Mouse (Mus musculus): ENCODE results near the gene Pnma1.

The Pnma1 gene

DNA sequence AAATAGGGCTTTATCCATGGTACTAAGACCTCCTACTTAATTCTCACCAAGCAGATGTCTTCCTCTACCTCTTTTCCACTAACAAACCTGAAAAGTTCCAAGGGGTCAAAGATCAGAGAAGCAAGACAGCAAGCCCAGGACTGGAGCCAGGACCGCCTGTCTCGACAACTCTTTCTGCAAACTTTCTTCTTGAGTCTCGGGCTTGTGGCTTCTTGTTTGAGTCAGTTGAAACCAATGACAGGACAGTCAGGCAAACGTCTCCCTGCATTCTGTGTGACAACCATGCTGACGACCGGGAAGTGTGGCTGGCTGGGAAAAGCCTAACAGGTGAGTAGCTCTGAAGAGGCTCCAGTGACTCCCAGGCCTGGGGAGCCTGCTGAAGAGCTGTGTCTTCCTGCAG is 37.3 kb upstream of the Pnma1 start:
- TF ChIP-seq GATA4 (IDR thresholded peaks at IDR 0.05; ENCODE audit: insufficient replicate concordance, low read length): no peak

DNA sequence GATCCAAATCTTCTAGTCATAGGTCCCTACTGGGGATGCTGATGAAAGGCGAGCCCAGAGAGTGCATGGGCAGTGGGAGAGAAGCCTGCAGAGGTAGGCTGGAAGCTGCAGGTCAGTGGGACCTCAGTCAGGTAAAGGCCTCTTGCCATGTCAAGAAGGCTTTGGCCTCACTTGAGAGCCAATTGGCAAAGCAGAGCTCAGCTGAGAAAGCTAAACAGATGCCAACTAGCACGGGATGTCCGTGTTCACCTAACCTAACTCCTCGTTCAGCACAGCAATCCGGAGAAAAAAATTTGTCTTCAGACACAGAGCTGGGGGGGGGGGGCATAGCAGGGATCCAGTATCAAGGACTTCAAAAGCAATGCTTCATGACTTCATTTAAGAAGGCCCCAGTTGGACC is 36.7 kb upstream of the Pnma1 start:
- TF ChIP-seq GATA4 (IDR thresholded peaks at IDR 0.05; ENCODE audit: insufficient replicate concordance, low read length): no peak

DNA sequence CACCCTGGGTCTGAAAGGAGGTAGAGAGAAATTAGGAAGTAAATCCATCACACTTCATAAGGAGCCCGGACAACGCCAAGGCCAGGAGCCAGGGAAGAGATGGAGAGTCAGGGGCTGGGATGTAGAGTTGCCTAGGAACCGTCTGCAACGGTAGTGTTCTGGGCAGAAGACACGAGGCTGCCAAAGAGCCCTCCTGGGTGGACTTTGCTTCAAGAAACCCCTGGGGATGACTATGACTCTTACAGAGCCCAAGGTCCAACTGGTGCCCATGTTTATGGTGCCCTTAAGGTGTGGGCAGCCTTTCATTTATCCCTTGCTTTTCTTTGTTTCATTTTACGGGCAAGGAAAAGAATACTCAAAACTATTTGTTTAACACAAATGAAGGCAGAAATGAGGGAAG is 33.7 kb upstream of the Pnma1 start:
- TF ChIP-seq GATA4 (IDR thresholded peaks at IDR 0.05; ENCODE audit: insufficient replicate concordance, low read length): no peak

DNA sequence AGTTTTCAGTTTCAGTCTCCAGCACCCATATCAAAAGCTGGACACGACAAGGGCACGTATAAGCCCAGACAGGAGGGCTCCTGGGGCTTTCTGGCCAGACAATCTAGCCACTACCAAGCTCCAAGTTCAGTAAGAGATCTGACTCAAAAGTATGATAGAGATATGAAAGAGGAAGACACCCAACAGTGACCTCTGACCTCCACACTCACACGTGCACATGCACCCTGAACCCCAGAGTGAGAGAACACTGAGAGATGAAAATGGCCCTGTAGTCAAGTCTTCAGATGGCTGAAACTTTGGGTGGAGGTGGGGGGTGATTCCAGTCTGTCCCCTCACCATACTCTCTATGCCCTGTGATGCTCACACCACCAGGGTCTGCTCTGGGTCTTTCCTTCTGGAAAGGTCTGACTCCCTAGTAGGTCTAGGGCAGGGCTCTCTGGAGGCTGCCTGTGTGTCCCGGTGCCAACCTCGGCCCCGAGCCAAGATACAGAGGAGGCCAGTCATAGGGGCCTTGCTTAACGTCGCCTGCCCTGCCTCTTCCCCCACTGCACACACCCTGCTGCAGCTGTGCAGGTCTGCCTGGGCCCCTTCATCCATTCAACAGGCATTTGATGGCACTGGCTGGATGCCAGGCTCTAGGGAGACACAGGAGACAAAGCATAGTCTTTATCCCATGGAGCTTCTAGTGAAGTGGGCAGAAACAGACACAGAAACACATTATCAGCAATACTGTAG is 32.6 kb upstream of the Pnma1 start:
- TF ChIP-seq GATA4 (IDR thresholded peaks at IDR 0.05; ENCODE audit: insufficient replicate concordance, low read length): no peak; the same call in 1 of the 2 replicates

DNA sequence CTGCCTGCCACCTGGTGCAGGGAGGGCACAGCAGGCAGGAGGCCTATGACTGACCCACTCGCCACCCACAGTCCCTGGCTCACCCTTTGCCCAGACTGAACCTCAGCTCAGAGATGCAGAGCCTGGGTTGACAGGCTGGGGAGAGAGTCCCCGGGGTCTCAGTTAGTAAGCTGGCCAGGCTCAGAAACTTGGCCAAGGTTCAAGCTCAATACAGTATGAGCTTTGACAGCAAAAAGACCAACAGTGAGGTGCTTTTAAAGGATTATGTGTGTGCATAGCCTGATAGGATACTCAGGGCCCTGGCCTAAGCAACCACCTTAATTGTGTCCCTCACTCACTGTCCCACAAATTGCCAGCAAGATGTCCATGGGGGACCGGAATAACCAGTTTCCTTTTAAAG is 31.8 kb upstream of the Pnma1 start:
- no peak for TF ChIP-seq GATA4 (IDR thresholded peaks at IDR 0.05; ENCODE audit: insufficient replicate concordance, low read length)

DNA sequence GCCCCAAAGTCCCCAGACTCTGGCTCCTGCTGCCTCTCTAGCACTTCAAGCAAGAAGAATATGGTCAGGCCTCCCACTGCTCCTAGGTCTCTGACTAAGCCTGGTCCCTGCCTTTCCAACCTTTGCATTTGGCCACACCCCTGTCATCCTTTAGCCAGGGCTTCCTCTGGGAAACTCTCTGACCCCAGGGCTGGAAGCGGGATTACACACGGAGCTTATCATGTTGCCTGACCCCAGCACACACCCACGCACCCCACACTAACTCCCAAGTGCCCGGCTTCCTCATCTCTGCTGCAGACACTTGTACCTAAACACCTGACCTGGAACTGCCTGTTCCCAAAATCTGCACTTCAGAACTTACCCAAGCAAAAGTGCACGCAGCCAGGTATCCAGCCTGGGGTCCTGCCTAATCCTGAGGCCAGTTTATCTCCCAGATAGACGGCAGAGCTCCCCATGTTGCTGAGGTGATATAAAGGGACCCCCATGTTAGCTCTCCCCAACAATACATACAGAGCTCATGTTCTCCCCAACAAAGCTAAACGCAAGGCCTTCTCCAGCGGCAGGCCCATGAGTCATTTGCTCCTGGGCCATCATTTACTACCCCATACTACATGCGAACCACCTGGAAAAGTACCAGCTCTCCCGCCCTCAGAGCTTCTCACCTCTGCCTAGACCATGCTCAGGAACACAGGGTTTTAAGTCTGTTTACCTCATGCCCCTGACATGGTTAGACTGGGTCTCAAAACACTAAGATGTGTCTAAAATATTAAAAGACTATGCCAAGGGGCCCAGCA is 30.6 kb upstream of the Pnma1 start:
- no peak for TF ChIP-seq GATA4 (IDR thresholded peaks at IDR 0.05; ENCODE audit: insufficient replicate concordance, low read length)

DNA sequence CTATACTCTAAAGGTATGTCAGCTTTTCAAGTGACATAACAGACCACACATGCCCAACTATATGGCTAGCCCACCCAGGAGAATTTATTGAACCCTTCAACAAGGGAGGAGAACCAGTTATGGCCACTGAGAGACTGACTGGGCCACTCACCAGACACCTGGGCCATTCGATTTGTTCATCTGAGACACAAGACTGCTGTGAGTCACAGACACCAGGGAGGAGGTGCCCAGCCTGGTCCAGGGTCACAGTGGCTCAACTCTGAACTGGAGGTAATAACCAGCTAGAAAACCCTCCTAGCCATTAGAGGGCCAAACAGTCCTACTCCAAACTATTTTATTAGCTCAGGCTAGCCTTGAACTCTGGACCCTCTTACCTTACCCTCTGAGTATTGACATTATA is 29.8 kb upstream of the Pnma1 start:
- no peak for TF ChIP-seq GATA4 (IDR thresholded peaks at IDR 0.05; ENCODE audit: insufficient replicate concordance, low read length)

DNA sequence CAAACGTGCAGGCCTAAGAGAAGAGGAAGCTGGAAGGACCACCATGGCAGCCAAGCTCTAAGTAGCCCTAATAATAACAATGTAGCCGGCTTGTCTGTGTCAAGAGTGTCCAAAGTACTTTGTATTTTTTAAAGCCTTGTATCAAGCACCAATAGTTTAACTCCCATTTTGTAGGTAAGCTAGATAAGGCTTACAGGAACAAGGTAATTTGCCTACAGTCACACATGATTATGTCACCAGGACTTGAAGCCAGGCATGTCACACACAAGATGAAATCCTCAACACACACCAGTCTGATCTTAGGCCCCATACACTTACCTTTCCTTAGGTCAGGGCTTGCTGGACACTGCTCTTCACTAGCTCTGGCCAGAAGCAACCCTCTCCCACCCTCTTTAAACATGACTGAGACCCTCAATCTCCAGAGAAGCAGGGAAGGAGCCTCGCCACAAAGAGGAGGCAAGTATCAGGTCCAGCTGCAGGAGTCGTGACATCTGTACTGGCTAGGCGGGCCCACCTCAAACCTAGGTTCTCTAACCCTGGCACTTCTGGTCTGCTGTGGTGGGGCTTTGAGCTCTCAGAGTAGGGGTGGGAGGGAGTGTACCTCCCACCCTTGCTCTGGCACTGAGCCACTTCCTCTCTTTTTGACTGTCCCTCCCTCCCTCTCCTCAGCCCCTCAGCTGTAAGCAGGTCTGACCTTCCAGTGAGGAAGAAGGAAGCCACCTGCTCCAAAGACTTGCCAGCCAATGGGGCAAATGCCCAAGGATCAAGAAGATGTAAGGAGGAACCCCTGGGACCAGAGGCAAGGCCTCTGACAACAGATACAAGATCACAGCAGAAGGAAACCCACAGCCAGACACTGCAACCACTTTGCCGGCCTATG is 28.8 kb upstream of the Pnma1 start:
- TF ChIP-seq GATA4 (IDR thresholded peaks at IDR 0.05; ENCODE audit: insufficient replicate concordance, low read length): no peak

DNA sequence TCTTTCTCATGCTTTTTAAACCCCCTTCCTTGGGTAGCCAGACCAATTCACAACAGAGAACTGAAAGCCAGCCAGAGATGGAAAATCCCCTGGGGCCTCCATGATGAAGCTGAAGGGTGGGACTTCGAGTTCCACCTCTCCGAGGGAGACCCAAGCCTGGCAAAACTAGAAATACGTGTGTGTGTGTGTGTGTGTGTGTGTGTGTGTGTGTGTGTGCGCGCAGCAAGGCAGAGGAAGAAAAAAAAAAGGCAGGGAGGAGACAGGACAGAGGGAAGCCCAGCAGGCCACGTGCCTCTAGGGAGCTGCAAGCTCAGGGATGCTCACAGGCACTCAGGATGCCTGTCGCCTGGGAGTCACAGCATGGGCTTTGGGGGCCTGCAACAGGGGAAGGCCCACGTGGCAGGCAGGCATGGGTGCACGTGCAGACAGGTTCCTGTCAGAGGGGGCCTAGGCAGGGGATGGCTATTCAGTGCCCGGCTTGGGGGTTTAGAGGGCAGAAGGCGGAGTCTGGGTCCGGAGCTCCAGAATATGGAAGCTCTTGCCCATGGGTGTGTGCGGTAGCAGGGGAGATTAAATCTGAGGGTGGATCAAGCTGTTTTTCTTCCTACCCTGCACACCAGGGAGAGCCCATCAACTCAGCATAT is 28.0 kb upstream of the Pnma1 start:
- TF ChIP-seq GATA4 (IDR thresholded peaks at IDR 0.05; ENCODE audit: insufficient replicate concordance, low read length): no peak

DNA sequence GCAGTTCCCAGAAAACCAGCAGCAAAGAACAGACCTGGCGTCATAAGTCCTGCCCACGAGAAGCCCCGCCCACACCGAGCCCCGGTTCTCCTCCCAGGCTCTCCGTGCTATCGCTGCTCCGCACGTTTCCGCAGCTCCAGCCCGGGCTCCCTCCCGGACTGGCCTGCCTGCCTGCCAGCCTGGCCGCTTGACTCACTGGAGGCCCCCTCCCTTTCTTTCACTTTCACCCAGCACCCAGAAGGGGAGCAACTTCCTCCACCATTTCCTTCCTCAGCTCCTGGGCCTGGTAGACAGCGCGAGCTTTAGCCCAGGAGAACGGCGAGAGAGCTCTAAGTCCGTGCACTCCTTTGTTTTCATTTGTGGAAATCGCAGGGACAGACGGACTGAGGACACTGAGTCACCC is 27.4 kb upstream of the Pnma1 start:
- peak; percentile 98; the same call in 1 of the 2 replicates for TF ChIP-seq GATA4 (IDR thresholded peaks at IDR 0.05; ENCODE audit: insufficient replicate concordance, low read length)

DNA sequence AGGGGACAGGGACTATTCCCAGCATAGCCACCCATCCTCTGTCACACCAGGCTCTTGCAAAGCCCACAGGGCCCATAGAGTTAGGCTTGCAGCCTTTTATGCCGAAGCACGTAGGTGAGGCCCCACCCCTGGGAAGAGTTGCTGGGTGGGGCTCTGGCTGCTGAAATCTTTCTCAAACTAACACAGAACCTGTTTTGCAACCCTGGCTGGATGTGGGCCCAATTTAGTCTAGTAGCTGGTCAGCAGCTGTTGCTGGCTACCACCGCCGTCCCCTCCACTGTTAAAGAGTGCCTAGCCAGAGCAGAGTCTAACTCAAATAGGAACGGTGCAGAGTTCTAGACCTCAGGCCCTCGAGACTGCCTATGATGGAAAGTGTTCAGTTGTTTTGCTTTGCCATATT is 26.6 kb upstream of the Pnma1 start:
- TF ChIP-seq GATA4 (IDR thresholded peaks at IDR 0.05; ENCODE audit: insufficient replicate concordance, low read length): no peak

DNA sequence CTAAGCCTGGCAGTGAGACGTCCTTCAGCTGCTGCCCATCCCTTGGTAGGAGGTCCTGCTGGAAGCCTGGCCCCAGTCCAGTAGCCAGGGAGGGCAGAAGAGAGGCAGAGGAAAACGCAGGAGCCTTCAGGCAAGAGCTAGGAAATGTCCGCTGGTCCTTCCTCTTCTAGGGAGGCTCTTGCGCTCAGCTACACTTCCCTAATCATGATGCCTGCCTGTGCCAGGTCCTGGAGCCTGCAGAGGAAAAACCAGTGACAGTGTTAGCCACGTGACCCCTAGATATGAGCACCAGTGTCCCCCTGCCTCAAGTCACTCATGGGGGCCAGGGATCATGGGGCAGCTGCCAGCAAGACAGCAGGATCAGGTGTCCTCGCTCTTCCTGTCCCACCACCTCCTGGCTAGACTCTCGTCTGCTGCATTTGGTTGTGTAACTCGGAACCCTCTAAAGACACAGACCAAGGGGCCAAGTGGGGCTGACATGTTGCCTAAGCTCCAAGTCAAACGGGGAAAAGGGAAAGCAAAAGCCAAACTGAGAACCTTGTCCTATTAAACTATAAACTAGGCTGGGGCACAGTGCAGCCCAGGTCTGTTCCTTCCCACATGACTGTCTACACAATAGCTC is 26.0 kb upstream of the Pnma1 start:
- peak; percentile 37; the same call in 1 of the 2 replicates for TF ChIP-seq GATA4 (IDR thresholded peaks at IDR 0.05; ENCODE audit: insufficient replicate concordance, low read length)

DNA sequence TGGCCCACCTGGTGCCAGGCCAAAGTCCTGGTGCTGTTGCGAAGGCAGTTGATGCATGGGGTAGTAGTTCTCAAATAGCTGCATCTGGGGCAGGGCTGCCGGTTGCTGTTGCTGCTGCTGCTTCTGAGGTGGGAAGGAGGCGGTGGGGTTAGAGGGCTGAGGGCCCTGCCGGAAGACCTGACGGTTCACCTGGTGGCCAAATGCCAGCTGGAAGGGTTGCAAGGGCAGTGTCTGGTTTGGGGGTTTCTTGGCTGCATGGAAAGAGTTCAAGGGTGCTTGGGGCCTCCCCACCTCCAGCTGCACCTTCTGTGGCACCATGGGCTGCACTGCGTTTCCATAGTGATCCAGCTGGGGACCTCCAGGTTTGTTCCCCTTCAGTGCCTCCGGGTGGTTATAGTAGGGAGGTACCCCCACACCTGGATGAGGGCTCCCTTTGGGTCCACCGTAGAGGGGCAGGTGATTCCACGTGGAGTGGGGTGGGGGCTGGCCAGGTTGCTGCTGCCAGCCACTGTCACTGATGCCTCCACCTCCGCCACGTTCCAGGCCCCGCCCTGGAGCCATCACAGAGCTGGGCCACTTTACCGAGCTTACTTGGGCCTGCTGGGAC is 25.1 kb upstream of the Pnma1 start:
- no peak for TF ChIP-seq GATA4 (IDR thresholded peaks at IDR 0.05; ENCODE audit: insufficient replicate concordance, low read length)

DNA sequence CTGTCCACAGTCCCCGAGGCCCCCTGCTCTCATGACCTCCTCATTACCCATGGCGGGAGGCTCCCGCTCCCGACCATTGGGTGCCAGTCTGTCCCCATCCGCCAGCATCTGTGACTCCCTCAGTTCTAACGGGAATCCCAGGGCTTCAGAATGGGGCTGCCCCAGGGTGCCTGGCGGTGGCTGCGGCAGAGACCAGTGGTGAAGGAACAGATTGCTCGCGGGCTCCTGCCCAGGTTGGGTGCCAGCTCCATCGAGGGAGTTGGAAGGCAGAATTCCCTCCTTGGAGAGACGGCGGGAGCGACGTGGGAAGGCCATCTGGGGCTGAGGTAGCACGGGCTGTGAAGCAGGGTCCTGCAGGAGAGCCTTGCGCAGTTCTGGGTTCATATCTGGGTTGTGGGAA is 24.6 kb upstream of the Pnma1 start:
- TF ChIP-seq GATA4 (IDR thresholded peaks at IDR 0.05; ENCODE audit: insufficient replicate concordance, low read length): no peak
